Mouse (Mus musculus): ENCODE results near the gene Tmtc1. TPM values are rescaled to one million over a fixed set of nuclear protein-coding genes. Genes with fewer than 3 reads are reported as not detected.
A peak's percentile ranks its signal among the peaks of the same experiment; 100 is the strongest.

The Tmtc1 gene
- polyA plus RNA-seq, 1 experiment = not detected

GRCm38 (mm10) chr6:148354151-148354508 is 90.1 kb downstream of the Tmtc1 start:
- peak overlapping the region; percentile 67 for H3K4me3 ChIP-seq (replicated peaks)
- H3K9me3 ChIP-seq (ENCODE audit: control insufficient read depth, low read length) = peaks cover 9% of the 10 kb centered on the region
- peaks cover 2% of the 10 kb centered on the region; the same call in 1 of the 2 replicates for H3K27me3 ChIP-seq (ENCODE audit: control insufficient read depth)
- H3K36me3 ChIP-seq (ENCODE audit: control insufficient read depth) = no peaks in the 10 kb centered on the region; the same call in 1 of the 2 replicates
- H3K4me1 ChIP-seq (ENCODE audit: control insufficient read depth) = peaks cover 11% of the 10 kb centered on the region
- no peak for TF ChIP-seq GATA1 (IDR thresholded peaks at IDR 0.05; ENCODE audit: low read length)
- TF ChIP-seq TAL1 (IDR thresholded peaks at IDR 0.05; ENCODE audit: low read length) = no peak

GRCm38 (mm10) chr6:148345001-148345400 is 99.2 kb downstream of the Tmtc1 start:
- H3K36me3 ChIP-seq (ENCODE audit: control insufficient read depth) = no peaks in the 10 kb centered on the region
- no peak overlapping the region for H3K4me3 ChIP-seq (replicated peaks)
- TF ChIP-seq GATA1 (IDR thresholded peaks at IDR 0.05; ENCODE audit: low read length) (no peak), TAL1 (IDR thresholded peaks at IDR 0.05; ENCODE audit: low read length) (no peak)
- H3K27me3 ChIP-seq (ENCODE audit: control insufficient read depth) = no peaks in the 10 kb centered on the region
- no peaks in the 10 kb centered on the region for H3K4me1 ChIP-seq (ENCODE audit: control insufficient read depth)
- no peaks in the 10 kb centered on the region for H3K9me3 ChIP-seq (ENCODE audit: control insufficient read depth, low read length)

- Histone ChIP-seq H3K9me3 (ENCODE audit: control insufficient read depth, low read length) (no peaks in the 10 kb centered on the region), H3K27me3 (ENCODE audit: control insufficient read depth) (no peaks in the 10 kb centered on the region), H3K4me3 (replicated peaks) (no peak overlapping the region), H3K4me1 (ENCODE audit: control insufficient read depth) (no peaks in the 10 kb centered on the region), H3K36me3 (ENCODE audit: control insufficient read depth) (no peaks in the 10 kb centered on the region)
- no peak for TF ChIP-seq TAL1 (IDR thresholded peaks at IDR 0.05; ENCODE audit: low read length)
- no peak for TF ChIP-seq GATA1 (IDR thresholded peaks at IDR 0.05; ENCODE audit: low read length)
Measured at GRCm38 (mm10) chr6:148342191-148342590, 102.0 kb downstream of the Tmtc1 start.

GRCm38 (mm10) chr6:148341765-148342164 is 102.4 kb downstream of the Tmtc1 start:
- H3K9me3 ChIP-seq (ENCODE audit: control insufficient read depth, low read length) = no peaks in the 10 kb centered on the region
- H3K27me3 ChIP-seq (ENCODE audit: control insufficient read depth) = no peaks in the 10 kb centered on the region
- H3K36me3 ChIP-seq (ENCODE audit: control insufficient read depth) = no peaks in the 10 kb centered on the region
- TF ChIP-seq TAL1 (IDR thresholded peaks at IDR 0.05; ENCODE audit: low read length) (no peak), GATA1 (IDR thresholded peaks at IDR 0.05; ENCODE audit: low read length) (no peak)
- no peak overlapping the region for H3K4me3 ChIP-seq (replicated peaks)
- H3K4me1 ChIP-seq (ENCODE audit: control insufficient read depth) = no peaks in the 10 kb centered on the region

GRCm38 (mm10) chr6:148338326-148338957 is 105.7 kb downstream of the Tmtc1 start:
- Histone ChIP-seq H3K27me3 (ENCODE audit: control insufficient read depth) (no peaks in the 10 kb centered on the region), H3K36me3 (ENCODE audit: control insufficient read depth) (no peaks in the 10 kb centered on the region), H3K4me3 (replicated peaks) (no peak overlapping the region), H3K9me3 (ENCODE audit: control insufficient read depth, low read length) (no peaks in the 10 kb centered on the region), H3K4me1 (ENCODE audit: control insufficient read depth) (no peaks in the 10 kb centered on the region)
- TF ChIP-seq GATA1 (IDR thresholded peaks at IDR 0.05; ENCODE audit: low read length) (no peak), TAL1 (IDR thresholded peaks at IDR 0.05; ENCODE audit: low read length) (no peak)

- H3K27me3 ChIP-seq (ENCODE audit: control insufficient read depth) = no peaks in the 10 kb centered on the region
- TF ChIP-seq TAL1 (IDR thresholded peaks at IDR 0.05; ENCODE audit: low read length) = no peak
- TF ChIP-seq GATA1 (IDR thresholded peaks at IDR 0.05; ENCODE audit: low read length) = no peak
- no peaks in the 10 kb centered on the region for H3K36me3 ChIP-seq (ENCODE audit: control insufficient read depth)
- no peak overlapping the region for H3K4me3 ChIP-seq (replicated peaks)
- no peaks in the 10 kb centered on the region for H3K4me1 ChIP-seq (ENCODE audit: control insufficient read depth)
- no peaks in the 10 kb centered on the region for H3K9me3 ChIP-seq (ENCODE audit: control insufficient read depth, low read length)
Measured at GRCm38 (mm10) chr6:148336290-148336955, 107.8 kb downstream of the Tmtc1 start.

GRCm38 (mm10) chr6:148331916-148332315 is 112.3 kb downstream of the Tmtc1 start:
- Histone ChIP-seq H3K36me3 (ENCODE audit: control insufficient read depth) (no peaks in the 10 kb centered on the region), H3K4me3 (replicated peaks) (no peak overlapping the region), H3K4me1 (ENCODE audit: control insufficient read depth) (no peaks in the 10 kb centered on the region), H3K27me3 (ENCODE audit: control insufficient read depth) (no peaks in the 10 kb centered on the region), H3K9me3 (ENCODE audit: control insufficient read depth, low read length) (no peaks in the 10 kb centered on the region)
- no peak for TF ChIP-seq TAL1 (IDR thresholded peaks at IDR 0.05; ENCODE audit: low read length)
- TF ChIP-seq GATA1 (IDR thresholded peaks at IDR 0.05; ENCODE audit: low read length) = no peak

GRCm38 (mm10) chr6:148329976-148330375 is 114.2 kb downstream of the Tmtc1 start:
- Histone ChIP-seq H3K4me1 (ENCODE audit: control insufficient read depth) (no peaks in the 10 kb centered on the region), H3K36me3 (ENCODE audit: control insufficient read depth) (no peaks in the 10 kb centered on the region), H3K27me3 (ENCODE audit: control insufficient read depth) (no peaks in the 10 kb centered on the region), H3K4me3 (replicated peaks) (no peak overlapping the region), H3K9me3 (ENCODE audit: control insufficient read depth, low read length) (no peaks in the 10 kb centered on the region)
- TF ChIP-seq GATA1 (IDR thresholded peaks at IDR 0.05; ENCODE audit: low read length) (no peak), TAL1 (IDR thresholded peaks at IDR 0.05; ENCODE audit: low read length) (no peak)

- Histone ChIP-seq H3K27me3 (ENCODE audit: control insufficient read depth) (no peaks in the 10 kb centered on the region), H3K36me3 (ENCODE audit: control insufficient read depth) (no peaks in the 10 kb centered on the region), H3K9me3 (ENCODE audit: control insufficient read depth, low read length) (no peaks in the 10 kb centered on the region), H3K4me1 (ENCODE audit: control insufficient read depth) (no peaks in the 10 kb centered on the region), H3K4me3 (replicated peaks) (no peak overlapping the region)
- TF ChIP-seq TAL1 (IDR thresholded peaks at IDR 0.05; ENCODE audit: low read length) (no peak), GATA1 (IDR thresholded peaks at IDR 0.05; ENCODE audit: low read length) (no peak)
Measured at GRCm38 (mm10) chr6:148328928-148329327, 115.3 kb downstream of the Tmtc1 start.

All from erythroblast, embryonic 14.5 days (primary cell).